Mouse (Mus musculus) layer of hippocampus, adult 9-11 months (tissue): Measurements from ENCODE around the gene Cntnap2.

ENCODE experiments used
- DNase-seq: peaks from one replicate; pipeline ENCODE4 v3.0.0; 2022

The Cntnap2 gene

GRCm38 (mm10) chr6:45345396-45345795, 286.2 kb downstream of the Cntnap2 start:
- DNase-seq: no peak

- no peak for DNase-seq
Measured at GRCm38 (mm10) chr6:45345953-45346352, 286.8 kb downstream of the Cntnap2 start.

- no peak for DNase-seq
Measured at GRCm38 (mm10) chr6:45366442-45366841, 307.3 kb downstream of the Cntnap2 start.

GRCm38 (mm10) chr6:45381126-45381525, 322.0 kb downstream of the Cntnap2 start:
- DNase-seq: no peak

- no peak for DNase-seq
Measured at GRCm38 (mm10) chr6:45389034-45389433, 329.9 kb downstream of the Cntnap2 start.

- no peak for DNase-seq
Measured at GRCm38 (mm10) chr6:45413629-45414028, 354.5 kb downstream of the Cntnap2 start.

GRCm38 (mm10) chr6:45455424-45455823, 396.3 kb downstream of the Cntnap2 start:
- DNase-seq: no peak

GRCm38 (mm10) chr6:45518221-45518620, 459.1 kb downstream of the Cntnap2 start:
- no peak for DNase-seq

- DNase-seq: no peak
Measured at GRCm38 (mm10) chr6:45536999-45537398, 477.8 kb downstream of the Cntnap2 start.

GRCm38 (mm10) chr6:45544319-45544875, 485.2 kb downstream of the Cntnap2 start:
- DNase-seq: no peak

GRCm38 (mm10) chr6:45559724-45560123, 500.6 kb downstream of the Cntnap2 start:
- DNase-seq: no peak

GRCm38 (mm10) chr6:45584467-45585094, 525.4 kb downstream of the Cntnap2 start:
- DNase-seq: no peak

GRCm38 (mm10) chr6:45589084-45589483, 529.9 kb downstream of the Cntnap2 start:
- no peak for DNase-seq

GRCm38 (mm10) chr6:45647017-45647416, 587.9 kb downstream of the Cntnap2 start:
- no peak for DNase-seq

- DNase-seq: peak; percentile 3
Measured at GRCm38 (mm10) chr6:45648419-45648818, 589.3 kb downstream of the Cntnap2 start.

- DNase-seq: peak; percentile 51
Measured at GRCm38 (mm10) chr6:45700287-45700686, 641.1 kb downstream of the Cntnap2 start.

- DNase-seq: no peak
Measured at GRCm38 (mm10) chr6:45791612-45792011, 732.5 kb downstream of the Cntnap2 start.

GRCm38 (mm10) chr6:45841626-45842341, 782.6 kb downstream of the Cntnap2 start:
- no peak for DNase-seq

GRCm38 (mm10) chr6:45843736-45844135, 784.6 kb downstream of the Cntnap2 start:
- DNase-seq: peak; percentile 41

GRCm38 (mm10) chr6:45871409-45871992, 812.3 kb downstream of the Cntnap2 start:
- DNase-seq: no peak

- DNase-seq: no peak
Measured at GRCm38 (mm10) chr6:45885486-45885885, 826.3 kb downstream of the Cntnap2 start.

- DNase-seq: no peak
Measured at GRCm38 (mm10) chr6:45887901-45888300, 828.7 kb downstream of the Cntnap2 start.

GRCm38 (mm10) chr6:45938263-45938662, 879.1 kb downstream of the Cntnap2 start:
- DNase-seq: no peak

- no peak for DNase-seq
Measured at GRCm38 (mm10) chr6:45938775-45939174, 879.6 kb downstream of the Cntnap2 start.
